Mouse (Mus musculus): ENCODE measurements at regions not wholly inside any gene's neighbourhood (a gene's known extent, or its start where the extent isn't known, plus 50 kb on each side); places are given as distances from the start of the nearest gene placed in this dataset.

DNA sequence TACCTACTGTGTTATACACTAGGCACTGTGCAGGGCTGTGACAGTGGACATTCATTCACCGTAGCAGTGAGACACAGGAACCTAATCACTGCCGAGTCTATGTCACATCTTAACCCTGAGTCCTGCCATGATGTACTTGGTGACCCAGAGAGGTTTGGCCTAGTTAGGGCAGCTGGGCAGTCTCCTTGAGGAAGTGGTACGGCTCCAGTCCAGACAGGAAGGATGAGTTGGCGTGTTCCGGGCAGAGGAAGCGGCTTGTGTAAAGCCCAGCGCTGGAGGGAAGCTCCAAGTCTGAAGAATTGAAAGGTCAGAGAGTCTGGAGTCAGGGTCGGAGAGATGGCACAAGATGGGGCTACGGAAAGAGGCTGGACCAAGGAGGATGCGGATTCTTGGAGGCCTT, 99.4 kb upstream of the Smim15 start:
- Histone ChIP-seq H3K27ac (replicated peaks) (no peak overlapping the region), H3K27me3 (no peaks in the 10 kb centered on the region), H3K36me3 (no peaks in the 10 kb centered on the region), H3K9me3 (no peaks in the 10 kb centered on the region), H3K9ac (no peak overlapping the region), H3K4me2 (no peak overlapping the region), H3K4me1 (replicated peaks) (peaks cover 13% of the 10 kb centered on the region), H3K4me3 (no peak overlapping the region)
- WGBS = 75% methylated on average over 10 of the region's 10 CpGs
- ATAC-seq (ENCODE audit: low FRiP score, low read depth) = no peak

DNA sequence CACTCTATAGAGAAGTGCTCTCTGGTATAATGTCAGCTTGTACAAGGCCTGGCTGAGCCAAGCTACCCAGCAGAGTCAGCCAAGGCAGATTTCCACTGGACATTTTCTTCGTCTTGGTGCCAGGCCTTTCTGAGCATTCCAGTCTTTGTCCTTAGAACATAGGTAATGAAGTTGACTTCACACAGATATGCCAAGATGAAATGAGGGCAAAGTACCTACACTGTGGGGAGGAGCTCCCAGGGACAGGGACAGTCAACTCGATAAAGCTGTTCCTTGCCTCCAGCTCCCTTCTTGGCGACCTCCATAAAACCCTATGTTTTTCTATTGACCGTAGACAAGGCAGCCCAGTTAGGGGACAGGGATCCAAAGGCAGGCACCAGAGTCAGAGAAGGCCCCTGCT, 101.3 kb upstream of the Smim15 start:
- H3K9ac ChIP-seq = no peak overlapping the region
- H3K9me3 ChIP-seq = no peaks in the 10 kb centered on the region
- no peak overlapping the region for H3K4me2 ChIP-seq
- WGBS = 95% methylated on average over 4 of the region's 4 CpGs
- H3K27ac ChIP-seq (replicated peaks) = no peak overlapping the region
- ATAC-seq (ENCODE audit: low FRiP score, low read depth) = no peak
- peaks cover 14% of the 10 kb centered on the region for H3K4me1 ChIP-seq (replicated peaks)
- no peaks in the 10 kb centered on the region for H3K27me3 ChIP-seq
- H3K36me3 ChIP-seq = no peaks in the 10 kb centered on the region
- H3K4me3 ChIP-seq = no peak overlapping the region

DNA sequence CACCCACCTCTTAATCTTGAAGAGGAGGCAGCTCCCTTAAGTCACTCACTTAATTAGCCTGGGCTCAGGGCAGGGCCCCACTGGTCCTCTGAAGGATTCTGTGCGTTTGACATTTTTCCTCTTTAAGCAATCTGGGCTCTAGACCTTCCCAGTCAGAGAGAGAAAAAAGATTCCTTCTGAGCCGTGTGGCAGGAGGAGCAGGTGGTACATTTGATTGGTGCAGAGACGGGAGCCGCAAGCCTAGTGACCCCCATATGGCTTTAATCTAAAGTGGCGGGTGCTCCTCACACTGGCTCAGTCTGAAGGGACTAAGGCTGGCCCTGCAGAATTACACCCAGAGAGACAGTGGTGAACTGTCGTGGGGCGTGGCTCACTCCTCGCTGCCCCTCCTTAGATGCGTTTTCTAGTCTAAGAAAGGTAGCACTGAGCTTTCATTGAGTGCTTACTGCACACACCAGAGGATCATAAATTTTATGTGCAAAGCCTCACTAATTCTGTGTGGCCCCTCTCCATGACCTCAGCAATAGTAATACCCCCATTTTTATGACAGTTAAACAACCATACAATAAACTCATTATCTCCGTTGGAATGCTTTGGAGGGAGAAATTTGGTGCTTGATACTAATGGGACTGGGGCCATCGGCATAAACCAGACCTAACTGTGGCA, 101.8 kb upstream of the Smim15 start:
- Histone ChIP-seq H3K27ac (replicated peaks) (no peak overlapping the region), H3K36me3 (no peaks in the 10 kb centered on the region), H3K4me3 (no peak overlapping the region), H3K4me2 (no peak overlapping the region), H3K4me1 (replicated peaks) (peaks cover 14% of the 10 kb centered on the region), H3K27me3 (no peaks in the 10 kb centered on the region), H3K9me3 (no peaks in the 10 kb centered on the region), H3K9ac (no peak overlapping the region)
- peak; percentile 45; the same call in 1 of the 2 replicates for ATAC-seq (ENCODE audit: low FRiP score, low read depth)
- 51% methylated on average over 11 of the region's 11 CpGs for WGBS

DNA sequence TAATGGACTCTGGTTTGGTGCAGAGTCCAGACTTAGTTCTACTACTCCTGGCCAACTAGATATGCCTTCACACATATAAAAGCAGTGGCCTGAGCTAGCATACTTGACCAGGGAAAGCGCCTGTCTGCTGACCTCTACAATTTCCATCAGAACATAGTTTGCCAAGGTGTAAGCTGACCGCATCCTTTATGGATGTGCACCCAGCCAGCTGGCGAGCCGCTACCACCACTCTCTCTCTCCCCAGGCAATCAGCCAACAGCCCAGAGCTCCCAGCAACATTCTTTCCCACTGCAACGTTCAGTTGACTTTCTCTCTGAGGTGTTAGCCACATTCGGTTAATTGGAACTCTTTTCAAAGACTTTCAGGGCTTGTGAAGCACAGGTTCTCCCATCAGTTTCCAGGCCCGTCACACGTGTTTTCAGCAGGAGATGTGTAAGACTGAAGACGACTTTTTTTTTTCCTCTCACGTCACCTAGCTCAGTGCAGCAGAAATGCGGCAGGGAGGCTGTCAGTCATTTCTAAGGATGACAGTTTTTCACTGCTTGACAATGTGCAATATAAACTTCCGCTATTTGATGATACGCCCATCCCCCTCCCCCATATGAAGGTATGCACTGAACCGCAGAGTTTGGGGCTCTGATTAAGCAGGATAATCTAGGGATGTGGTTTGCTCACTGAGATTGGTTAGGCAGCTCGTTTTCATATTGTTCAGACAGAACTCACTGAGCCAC, 104.2 kb upstream of the Smim15 start:
- Histone ChIP-seq H3K27me3 (no peaks in the 10 kb centered on the region), H3K4me1 (replicated peaks) (peaks cover 14% of the 10 kb centered on the region), H3K4me3 (no peak overlapping the region), H3K4me2 (no peak overlapping the region), H3K27ac (replicated peaks) (no peak overlapping the region), H3K9me3 (no peaks in the 10 kb centered on the region), H3K9ac (no peak overlapping the region), H3K36me3 (no peaks in the 10 kb centered on the region)
- WGBS = 58% methylated on average over 15 of the region's 15 CpGs
- no peak for ATAC-seq (ENCODE audit: low FRiP score, low read depth)

DNA sequence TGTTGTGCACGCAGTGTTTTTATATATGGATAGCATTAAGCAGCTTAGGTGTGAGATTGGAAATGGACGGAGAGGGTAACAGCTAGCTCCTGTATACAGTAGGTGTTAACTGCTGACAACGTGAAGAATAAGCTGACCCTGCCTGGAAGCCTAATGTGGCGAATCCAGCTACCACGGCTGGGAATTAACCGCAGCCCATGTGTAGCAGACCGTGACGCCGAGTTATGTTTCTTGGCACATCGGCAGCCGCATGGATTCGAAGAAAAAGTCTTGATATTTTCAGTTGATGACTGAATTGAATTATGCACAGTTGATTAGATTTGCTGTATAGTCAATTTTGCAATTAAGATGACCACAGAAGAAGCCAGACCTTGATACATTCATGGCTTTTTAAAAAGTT, 108.6 kb upstream of the Smim15 start:
- whole genome bisulfite sequencing = 58% methylated on average over 12 of the region's 12 CpGs
- ATAC-seq (ENCODE audit: low FRiP score, low read depth) = no peak
- no peaks in the 10 kb centered on the region for H3K36me3 ChIP-seq
- H3K4me1 ChIP-seq (replicated peaks) = peaks cover 21% of the 10 kb centered on the region
- H3K27me3 ChIP-seq = no peaks in the 10 kb centered on the region
- H3K9ac ChIP-seq = no peak overlapping the region
- no peak overlapping the region for H3K27ac ChIP-seq (replicated peaks)
- no peaks in the 10 kb centered on the region for H3K9me3 ChIP-seq
- no peak overlapping the region for H3K4me3 ChIP-seq
- H3K4me2 ChIP-seq = no peak overlapping the region

DNA sequence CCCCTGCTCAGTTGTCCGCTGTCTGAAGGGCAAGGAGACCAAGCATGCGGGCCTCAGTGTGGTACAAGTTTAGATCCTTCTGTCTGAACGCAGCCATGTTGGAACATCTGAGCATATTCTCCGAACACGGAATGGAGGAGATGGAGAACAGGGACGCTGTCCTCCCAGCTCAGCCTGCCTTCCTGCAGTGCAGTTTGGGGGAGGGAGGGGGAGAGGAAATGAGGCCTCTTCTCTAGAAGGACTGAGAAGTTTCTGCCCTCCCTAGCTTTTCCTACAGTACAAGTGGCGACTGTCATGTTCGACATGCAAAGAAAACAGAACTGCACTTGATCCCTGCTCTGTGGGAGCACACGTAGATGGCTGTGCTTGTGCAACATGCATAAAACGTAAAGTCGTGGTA, 109.6 kb upstream of the Smim15 start:
- Histone ChIP-seq H3K4me3 (no peak overlapping the region), H3K27ac (replicated peaks) (no peak overlapping the region), H3K4me1 (replicated peaks) (peaks cover 15% of the 10 kb centered on the region), H3K4me2 (peak overlapping the region; percentile 17; the same call in 1 of the 2 replicates), H3K9ac (no peak overlapping the region), H3K9me3 (no peaks in the 10 kb centered on the region), H3K27me3 (no peaks in the 10 kb centered on the region), H3K36me3 (no peaks in the 10 kb centered on the region)
- ATAC-seq (ENCODE audit: low FRiP score, low read depth) = no peak
- WGBS = 53% methylated on average over 11 of the region's 11 CpGs

DNA sequence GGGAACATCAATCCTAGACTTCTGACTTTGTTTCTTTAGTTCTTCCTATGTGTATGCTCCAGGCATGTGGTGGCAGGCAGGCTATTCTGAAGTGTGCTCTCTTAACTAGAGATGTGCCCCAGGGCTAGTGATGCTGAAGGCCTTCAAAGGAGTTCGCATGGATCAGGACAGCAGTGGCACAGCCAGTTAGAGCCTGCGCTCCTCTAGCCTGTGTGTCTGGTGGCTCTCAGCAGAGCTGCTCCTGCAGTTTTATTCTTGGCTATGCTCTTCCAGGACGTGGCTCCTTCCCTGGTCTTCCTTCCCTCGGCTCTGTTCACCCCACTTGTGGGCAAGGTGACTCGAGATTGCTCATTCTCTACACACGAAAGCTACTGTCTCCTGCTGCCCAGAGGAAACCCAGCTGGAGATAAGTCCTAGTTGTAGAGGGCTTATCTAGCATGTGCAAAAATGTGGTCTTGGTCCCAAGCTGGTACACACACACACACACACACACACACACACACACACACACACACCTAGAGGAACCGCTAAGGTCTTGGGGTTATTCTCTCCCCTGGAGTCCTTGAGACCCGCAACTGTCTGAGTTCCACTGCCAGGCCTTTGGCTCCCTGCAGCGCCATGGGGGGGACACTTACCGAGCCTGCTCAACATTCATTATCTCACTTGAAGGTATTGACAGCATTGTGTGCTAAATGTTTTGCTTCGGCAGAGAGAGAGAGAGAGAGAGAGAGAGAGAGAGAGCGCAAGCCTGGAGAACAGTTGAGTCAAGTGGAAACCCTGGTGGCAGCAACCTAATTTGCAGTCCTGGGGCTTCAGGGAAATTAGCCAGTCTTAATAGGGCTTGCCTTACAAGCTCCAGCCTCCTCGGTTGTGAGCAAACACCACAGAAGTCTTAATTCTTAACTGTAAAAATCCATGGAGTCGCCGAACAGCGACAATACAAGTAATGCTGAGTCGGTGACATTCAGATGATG, 110.4 kb upstream of the Smim15 start:
- Histone ChIP-seq H3K4me3 (no peak overlapping the region), H3K27me3 (no peaks in the 10 kb centered on the region), H3K4me1 (replicated peaks) (peaks cover 15% of the 10 kb centered on the region), H3K4me2 (peak overlapping the region; percentile 17; the same call in 1 of the 2 replicates), H3K9me3 (no peaks in the 10 kb centered on the region), H3K9ac (no peak overlapping the region), H3K36me3 (no peaks in the 10 kb centered on the region), H3K27ac (replicated peaks) (no peak overlapping the region)
- 46% methylated on average over 17 of the region's 17 CpGs for WGBS
- 0 out of 2 replicates have a peak, but pooled peaks have one; percentile 36 for ATAC-seq (ENCODE audit: low FRiP score, low read depth)

DNA sequence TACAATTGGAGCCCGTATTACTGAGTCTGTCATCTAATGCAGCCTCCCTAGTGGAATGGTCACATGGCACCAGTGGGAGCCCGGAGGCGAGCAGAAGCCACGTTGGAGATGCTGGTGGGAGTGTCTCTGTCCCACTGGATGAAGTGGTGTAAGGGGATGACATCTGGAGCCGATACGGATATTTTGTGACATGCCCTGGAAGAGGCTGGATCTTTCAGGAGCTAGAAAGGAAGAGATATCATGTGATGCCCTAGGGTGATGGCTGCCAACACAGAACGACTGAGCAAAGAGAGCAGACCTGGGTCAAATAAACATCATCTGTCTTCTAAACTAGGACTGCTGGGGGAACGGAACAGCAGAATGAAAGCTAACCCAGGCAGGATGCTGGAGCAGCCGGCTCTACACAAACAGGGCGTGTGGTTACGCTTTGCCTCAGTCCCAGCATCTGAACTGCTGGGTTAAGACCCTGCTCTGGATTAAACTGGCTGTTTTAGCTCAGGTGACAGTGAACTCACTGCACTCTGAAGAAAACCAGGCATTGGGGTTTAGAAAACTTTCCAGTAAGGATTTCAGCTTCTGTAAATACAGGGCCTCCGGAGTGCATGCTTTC, 111.7 kb upstream of the Smim15 start:
- Histone ChIP-seq H3K9me3 (no peaks in the 10 kb centered on the region), H3K4me1 (replicated peaks) (peaks cover 15% of the 10 kb centered on the region), H3K27ac (replicated peaks) (no peak overlapping the region), H3K4me2 (no peak overlapping the region), H3K36me3 (no peaks in the 10 kb centered on the region), H3K27me3 (no peaks in the 10 kb centered on the region), H3K4me3 (no peak overlapping the region), H3K9ac (no peak overlapping the region)
- 45% methylated on average over 12 of the region's 12 CpGs for WGBS
- ATAC-seq (ENCODE audit: low FRiP score, low read depth) = no peak

DNA sequence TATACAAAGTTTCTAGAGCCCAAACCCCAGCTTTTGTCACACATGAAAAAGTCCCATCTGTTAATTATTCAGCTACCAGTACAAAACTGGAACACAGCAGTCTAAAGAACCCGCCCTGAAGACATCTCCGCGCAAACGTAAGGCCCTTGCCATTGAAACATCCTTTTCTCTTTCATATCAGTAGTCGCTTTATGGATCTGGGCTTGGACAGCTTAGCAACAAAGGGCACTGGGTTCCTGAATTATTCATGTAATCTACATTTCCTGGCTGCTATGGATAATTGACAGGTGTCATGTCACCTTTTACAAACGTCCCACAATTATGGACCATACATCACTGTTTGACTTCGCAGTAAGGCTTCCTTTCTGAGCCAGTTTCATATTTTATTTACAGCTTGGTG, 113.0 kb upstream of the Smim15 start:
- Histone ChIP-seq H3K9ac (no peak overlapping the region), H3K27me3 (no peaks in the 10 kb centered on the region), H3K27ac (replicated peaks) (no peak overlapping the region), H3K4me1 (replicated peaks) (peaks cover 15% of the 10 kb centered on the region), H3K4me2 (no peak overlapping the region), H3K36me3 (no peaks in the 10 kb centered on the region), H3K4me3 (no peak overlapping the region), H3K9me3 (no peaks in the 10 kb centered on the region)
- WGBS = 58% methylated on average over 7 of the region's 7 CpGs
- no peak for ATAC-seq (ENCODE audit: low FRiP score, low read depth)

GRCm38 (mm10) chr13:107927499-107928215, 116.6 kb upstream of the Smim15 start:
- Histone ChIP-seq H3K27ac (replicated peaks) (no peak overlapping the region), H3K27me3 (no peaks in the 10 kb centered on the region), H3K9ac (no peak overlapping the region), H3K36me3 (no peaks in the 10 kb centered on the region), H3K4me3 (no peak overlapping the region), H3K4me2 (no peak overlapping the region), H3K9me3 (no peaks in the 10 kb centered on the region), H3K4me1 (replicated peaks) (peaks cover 8% of the 10 kb centered on the region; the same call in 1 of the 2 replicates)
- ATAC-seq (ENCODE audit: low FRiP score, low read depth) = no peak
- WGBS = 71% methylated on average over 10 of the region's 10 CpGs

DNA sequence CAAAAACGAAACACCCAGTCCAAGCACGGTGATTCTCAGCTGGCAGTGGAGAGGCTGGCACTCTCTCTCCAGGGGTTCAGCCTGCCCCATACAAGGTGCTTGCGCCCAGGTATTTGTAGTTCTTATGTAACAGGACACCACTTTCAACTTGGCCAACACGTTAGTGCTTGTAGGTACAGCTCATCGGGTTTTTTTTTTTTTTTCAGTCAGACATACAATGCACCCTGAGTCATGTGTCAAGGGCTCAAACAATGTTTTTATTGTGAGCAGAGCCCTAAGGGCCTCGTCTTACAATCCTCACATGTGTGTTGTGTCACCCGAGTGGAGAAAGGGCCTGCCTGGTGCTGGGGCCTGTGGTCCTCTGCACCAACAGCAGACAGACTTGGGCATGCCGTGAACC, 118.8 kb upstream of the Smim15 start:
- Histone ChIP-seq H3K4me3 (no peak overlapping the region), H3K27ac (replicated peaks) (no peak overlapping the region), H3K4me1 (replicated peaks) (peaks cover 8% of the 10 kb centered on the region; the same call in 1 of the 2 replicates), H3K9me3 (no peaks in the 10 kb centered on the region), H3K36me3 (no peaks in the 10 kb centered on the region), H3K4me2 (no peak overlapping the region), H3K9ac (no peak overlapping the region), H3K27me3 (no peaks in the 10 kb centered on the region)
- WGBS = 58% methylated on average over 8 of the region's 8 CpGs
- no peak for ATAC-seq (ENCODE audit: low FRiP score, low read depth)
